Mouse (Mus musculus): ENCODE measurements at regions not wholly inside any gene's neighbourhood (a gene's known extent, or its start where the extent isn't known, plus 50 kb on each side); places are given as distances from the start of the nearest gene placed in this dataset.
A peak's percentile ranks its signal among the peaks of the same experiment; 100 is the strongest.

GRCm38 (mm10) chr2:128298996-128299395 is 173.2 kb downstream of the Bcl2l11 start:
- Histone ChIP-seq H3K4me1 (ENCODE audit: insufficient read depth) (no peaks in the 10 kb centered on the region), H3K36me3 (ENCODE audit: insufficient read depth) (no peaks in the 10 kb centered on the region), H3K9me3 (ENCODE audit: low read length) (no peaks in the 10 kb centered on the region), H3K9ac (no peak overlapping the region), H3K4me2 (ENCODE audit: low read depth) (no peak overlapping the region), H3K4me3 (ENCODE audit: low read depth, low read length) (no peak overlapping the region), H3K27me3 (ENCODE audit: insufficient read depth, low read length) (no peaks in the 10 kb centered on the region), H3K27ac (ENCODE audit: low read depth, low read length) (no peak overlapping the region)
- TF ChIP-seq CTCF (IDR thresholded peaks at IDR 0.05; ENCODE audit: low read depth), result no peak
- WGBS, result 86% methylated on average over 8 of the region's 8 CpGs
- DNase-seq (no peak), ATAC-seq (no peak)

- Histone ChIP-seq H3K4me1 (ENCODE audit: insufficient read depth) (no peaks in the 10 kb centered on the region), H3K4me2 (ENCODE audit: low read depth) (no peak overlapping the region), H3K36me3 (ENCODE audit: insufficient read depth) (no peaks in the 10 kb centered on the region), H3K4me3 (ENCODE audit: low read depth, low read length) (no peak overlapping the region), H3K9me3 (ENCODE audit: low read length) (no peaks in the 10 kb centered on the region), H3K9ac (no peak overlapping the region), H3K27ac (ENCODE audit: low read depth, low read length) (no peak overlapping the region), H3K27me3 (ENCODE audit: insufficient read depth, low read length) (no peaks in the 10 kb centered on the region)
- TF ChIP-seq CTCF (IDR thresholded peaks at IDR 0.05; ENCODE audit: low read depth), result no peak
- ATAC-seq (no peak), DNase-seq (no peak)
- WGBS, result 45% methylated on average over 8 of the region's 8 CpGs
These were observed 175.9 kb downstream of the Bcl2l11 start for GRCm38 (mm10) chr2:128301709-128302108.

- Histone ChIP-seq H3K4me1 (ENCODE audit: insufficient read depth) (no peaks in the 10 kb centered on the region), H3K27ac (ENCODE audit: low read depth, low read length) (no peak overlapping the region), H3K9ac (no peak overlapping the region), H3K9me3 (ENCODE audit: low read length) (no peaks in the 10 kb centered on the region), H3K36me3 (ENCODE audit: insufficient read depth) (no peaks in the 10 kb centered on the region), H3K4me2 (ENCODE audit: low read depth) (peak overlapping the region; percentile 22; the same call in 1 of the 2 replicates), H3K4me3 (ENCODE audit: low read depth, low read length) (no peak overlapping the region), H3K27me3 (ENCODE audit: insufficient read depth, low read length) (no peaks in the 10 kb centered on the region)
- ATAC-seq, result peak; percentile 80
- DNase-seq, result no peak
- TF ChIP-seq CTCF (IDR thresholded peaks at IDR 0.05; ENCODE audit: low read depth), result no peak
- 10% methylated on average over 12 of the region's 12 CpGs for WGBS
These were observed 178.3 kb downstream of the Bcl2l11 start for GRCm38 (mm10) chr2:128304063-128304712.

- WGBS, result 78% methylated on average over 6 of the region's 6 CpGs
- no peak for ATAC-seq
These were observed 180.9 kb downstream of the Bcl2l11 start for GRCm38 (mm10) chr2:128306693-128307092.

GRCm38 (mm10) chr2:128309541-128310030 is 183.7 kb downstream of the Bcl2l11 start:
- WGBS, result 29% methylated on average over 10 of the region's 10 CpGs
- H3K4me3 ChIP-seq (ENCODE audit: low read depth, low read length), result no peak overlapping the region
- H3K27me3 ChIP-seq (ENCODE audit: insufficient read depth, low read length), result no peaks in the 10 kb centered on the region
- DNase-seq, result no peak
- H3K9ac ChIP-seq, result no peak overlapping the region
- H3K4me1 ChIP-seq (ENCODE audit: insufficient read depth), result no peaks in the 10 kb centered on the region
- TF ChIP-seq CTCF (IDR thresholded peaks at IDR 0.05; ENCODE audit: low read depth), result no peak
- 0 out of 2 replicates have a peak, but pooled peaks have one; percentile 16 for ATAC-seq
- H3K36me3 ChIP-seq (ENCODE audit: insufficient read depth), result no peaks in the 10 kb centered on the region
- H3K4me2 ChIP-seq (ENCODE audit: low read depth), result no peak overlapping the region
- no peaks in the 10 kb centered on the region for H3K9me3 ChIP-seq (ENCODE audit: low read length)
- H3K27ac ChIP-seq (ENCODE audit: low read depth, low read length), result peak overlapping the region; percentile 30

More at GRCm38 (mm10) chr2:128306693-128307092, 180.9 kb downstream of the Bcl2l11 start:
- H3K4me3 ChIP-seq (ENCODE audit: low read depth, low read length), result no peak overlapping the region
- no peaks in the 10 kb centered on the region for H3K27me3 ChIP-seq (ENCODE audit: insufficient read depth, low read length)
- no peaks in the 10 kb centered on the region for H3K9me3 ChIP-seq (ENCODE audit: low read length)
- H3K36me3 ChIP-seq (ENCODE audit: insufficient read depth), result no peaks in the 10 kb centered on the region
- no peak overlapping the region for H3K4me2 ChIP-seq (ENCODE audit: low read depth)
- no peak for TF ChIP-seq CTCF (IDR thresholded peaks at IDR 0.05; ENCODE audit: low read depth)
- H3K27ac ChIP-seq (ENCODE audit: low read depth, low read length), result no peak overlapping the region
- no peak for DNase-seq
- H3K9ac ChIP-seq, result no peak overlapping the region
- no peaks in the 10 kb centered on the region for H3K4me1 ChIP-seq (ENCODE audit: insufficient read depth)

- no peak for TF ChIP-seq CTCF (IDR thresholded peaks at IDR 0.05; ENCODE audit: low read depth)
- Histone ChIP-seq H3K9ac (no peak overlapping the region), H3K4me2 (ENCODE audit: low read depth) (no peak overlapping the region), H3K4me1 (ENCODE audit: insufficient read depth) (no peaks in the 10 kb centered on the region), H3K36me3 (ENCODE audit: insufficient read depth) (no peaks in the 10 kb centered on the region), H3K27me3 (ENCODE audit: insufficient read depth, low read length) (no peaks in the 10 kb centered on the region), H3K4me3 (ENCODE audit: low read depth, low read length) (no peak overlapping the region), H3K27ac (ENCODE audit: low read depth, low read length) (peak overlapping the region; percentile 30; the same call in 1 of the 2 replicates), H3K9me3 (ENCODE audit: low read length) (no peaks in the 10 kb centered on the region)
- peak; percentile 83 for DNase-seq
- ATAC-seq, result 0 out of 2 replicates have a peak, but pooled peaks have one; percentile 47
- 20% methylated on average over 5 of the region's 5 CpGs for WGBS
These were observed 184.2 kb downstream of the Bcl2l11 start for GRCm38 (mm10) chr2:128310081-128310480.

- H3K27me3 ChIP-seq (ENCODE audit: insufficient read depth, low read length), result no peaks in the 10 kb centered on the region
- WGBS, result 4% methylated on average over 14 of the region's 14 CpGs
- H3K4me3 ChIP-seq (ENCODE audit: low read depth, low read length), result peak overlapping the region; percentile 16; the same call in 1 of the 2 replicates
- H3K9me3 ChIP-seq (ENCODE audit: low read length), result no peaks in the 10 kb centered on the region
- H3K27ac ChIP-seq (ENCODE audit: low read depth, low read length), result no peak overlapping the region
- no peak for TF ChIP-seq CTCF (IDR thresholded peaks at IDR 0.05; ENCODE audit: low read depth)
- H3K4me1 ChIP-seq (ENCODE audit: insufficient read depth), result no peaks in the 10 kb centered on the region
- DNase-seq, result peak; percentile 71
- H3K4me2 ChIP-seq (ENCODE audit: low read depth), result peak overlapping the region; percentile 45
- H3K9ac ChIP-seq, result peak overlapping the region; percentile 7; the same call in 1 of the 2 replicates
- peak; percentile 72; the same call in 1 of the 2 replicates for ATAC-seq
- no peaks in the 10 kb centered on the region for H3K36me3 ChIP-seq (ENCODE audit: insufficient read depth)
These were observed 186.3 kb downstream of the Bcl2l11 start for GRCm38 (mm10) chr2:128312084-128312594.
